Mouse (Mus musculus) fat pad, adult 2 months (tissue): ENCODE measurements at regions not wholly inside any gene's neighbourhood (a gene's known extent, or its start where the extent isn't known, plus 50 kb on each side); places are given as distances from the start of the nearest gene placed in this dataset.

Experiments used
- DNase-seq: peaks from one replicate; pipeline ENCODE4 v3.0.0-alpha.2; 2011; ENCODE audit warnings: low read depth, low spot score; ENCODE audit errors: extremely low read depth

DNA sequence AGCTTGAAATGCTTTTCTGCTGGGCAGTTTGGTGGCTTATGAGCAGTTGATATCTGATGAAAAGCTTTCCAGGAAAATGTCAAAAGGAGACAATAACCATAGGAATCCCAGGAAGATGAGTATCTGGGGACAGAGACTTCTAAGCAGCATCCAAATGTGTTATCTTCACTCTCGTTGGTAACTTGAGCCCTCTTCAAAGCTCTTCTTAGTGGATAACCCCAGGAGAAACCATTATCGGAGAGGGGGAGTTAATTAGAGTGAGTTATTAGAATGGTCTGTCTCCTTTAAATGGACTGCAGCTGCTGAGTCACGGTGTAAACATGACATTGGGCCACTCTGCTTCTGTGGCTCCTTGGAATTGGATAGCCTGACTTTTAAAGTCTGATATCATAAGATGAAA, 436.4 kb upstream of the Sox9 start:
- no peak for DNase-seq

DNA sequence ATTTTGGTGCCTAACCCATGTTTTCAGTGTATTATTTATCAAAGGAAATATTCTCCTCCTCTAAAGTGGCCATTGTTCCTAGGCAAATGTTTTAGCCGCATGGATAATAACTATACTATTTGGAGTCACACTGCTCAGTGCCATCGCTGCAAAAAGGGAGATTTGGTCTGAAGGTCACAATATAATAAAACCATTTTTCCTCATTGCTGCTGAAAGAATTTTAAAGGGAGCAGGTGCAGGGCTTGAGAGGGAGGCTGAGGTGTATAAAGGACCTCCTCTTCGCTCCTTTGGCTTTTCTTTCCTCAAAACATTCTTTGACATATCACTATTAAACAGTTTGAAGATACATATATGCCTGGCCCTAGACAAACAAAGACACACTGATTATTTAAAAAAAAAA, 435.9 kb upstream of the Sox9 start:
- DNase-seq, result no peak

DNA sequence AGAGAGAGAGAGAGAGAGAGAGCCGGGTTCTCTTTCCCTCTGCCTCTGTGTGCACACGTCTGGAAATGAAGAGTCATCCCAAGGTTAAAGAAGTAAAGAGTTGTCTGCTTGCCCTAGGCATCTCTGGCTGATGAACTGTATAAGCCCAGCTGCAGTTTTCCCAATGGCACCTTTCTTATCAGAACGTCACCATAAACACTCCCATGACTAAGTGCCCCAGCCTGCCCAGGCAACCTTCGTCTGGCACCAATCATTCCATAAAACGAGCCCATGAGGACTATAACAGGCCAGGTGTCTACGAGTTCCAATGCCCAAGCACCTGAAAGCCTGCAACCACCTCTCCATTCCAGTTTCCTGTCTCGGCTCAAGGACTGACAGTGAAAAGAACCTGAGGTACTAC, 435.5 kb upstream of the Sox9 start:
- no peak for DNase-seq

DNA sequence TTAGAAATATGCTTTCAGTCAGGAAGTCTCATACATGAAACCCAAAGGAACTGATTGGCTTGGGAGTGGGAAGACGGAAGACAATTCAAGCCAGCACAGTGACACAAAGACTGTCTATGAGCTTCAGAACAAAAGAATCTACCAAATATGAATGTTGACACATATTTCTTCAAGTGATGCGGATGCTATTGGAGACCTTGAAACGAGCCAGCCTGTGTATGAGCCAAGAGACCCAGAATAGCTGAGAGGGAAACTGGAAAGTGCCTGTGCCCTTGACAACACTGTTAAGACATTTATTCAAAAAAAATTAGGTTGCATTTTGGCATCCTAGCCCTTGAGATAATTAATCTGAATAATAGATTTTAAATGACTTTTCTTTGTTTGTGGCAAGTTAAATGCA, 426.7 kb upstream of the Sox9 start:
- no peak for DNase-seq

DNA sequence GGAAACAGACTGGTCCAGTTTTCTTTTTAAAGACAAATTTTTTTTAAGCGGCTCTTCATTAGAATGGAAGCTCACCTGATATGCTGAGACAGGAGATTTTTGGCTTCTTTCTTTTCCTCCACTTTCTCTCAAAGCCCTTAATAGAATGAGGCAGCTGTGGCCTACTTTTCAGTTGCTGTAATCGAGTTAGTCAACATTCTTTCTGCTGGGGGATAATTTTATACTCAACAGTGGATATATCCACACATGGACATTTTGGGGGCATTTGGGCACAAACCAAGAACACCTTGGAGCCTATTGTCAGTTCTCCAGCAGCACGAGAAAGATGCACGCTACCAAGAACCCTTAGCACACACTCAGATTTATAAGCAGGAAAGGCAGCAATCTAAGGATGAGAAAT, 415.3 kb upstream of the Sox9 start:
- no peak for DNase-seq

DNA sequence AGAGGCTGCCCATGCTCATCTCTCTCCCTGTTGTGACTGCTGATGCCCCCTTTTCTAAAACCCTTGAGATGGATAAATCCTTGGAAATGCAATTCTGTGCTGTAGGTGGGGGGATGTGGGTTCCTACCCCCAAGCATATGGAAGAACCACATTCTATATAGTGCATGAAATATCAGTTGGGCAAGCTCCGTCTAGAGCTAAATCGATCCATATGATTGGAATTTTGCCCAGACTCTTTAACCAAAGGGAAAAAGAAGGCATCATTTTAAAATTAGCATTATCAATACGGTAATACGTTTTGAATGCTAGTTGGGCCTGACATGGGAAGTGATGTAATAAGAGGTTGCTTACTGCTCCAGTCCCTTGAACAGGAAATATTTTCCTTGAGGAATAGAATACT, 411.1 kb upstream of the Sox9 start:
- no peak for DNase-seq

DNA sequence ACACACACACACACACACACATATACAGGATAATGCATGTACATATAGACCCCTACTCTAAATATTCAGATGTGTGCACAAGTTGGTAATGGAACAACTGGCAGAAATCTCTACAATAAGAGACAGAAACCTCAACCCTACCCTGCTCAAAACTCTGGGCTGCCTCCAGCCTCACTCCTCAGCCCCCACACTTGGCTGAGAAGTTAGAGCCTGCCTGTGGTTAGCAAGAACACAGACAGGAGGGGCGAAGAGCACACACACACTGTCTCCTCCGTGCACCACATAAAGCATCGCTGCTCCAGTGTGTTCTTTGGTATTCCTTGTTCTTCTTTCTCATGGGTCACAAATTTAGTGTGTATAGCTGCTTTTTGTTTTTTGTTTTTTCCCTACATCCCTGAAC, 382.0 kb upstream of the Sox9 start:
- DNase-seq, result no peak

DNA sequence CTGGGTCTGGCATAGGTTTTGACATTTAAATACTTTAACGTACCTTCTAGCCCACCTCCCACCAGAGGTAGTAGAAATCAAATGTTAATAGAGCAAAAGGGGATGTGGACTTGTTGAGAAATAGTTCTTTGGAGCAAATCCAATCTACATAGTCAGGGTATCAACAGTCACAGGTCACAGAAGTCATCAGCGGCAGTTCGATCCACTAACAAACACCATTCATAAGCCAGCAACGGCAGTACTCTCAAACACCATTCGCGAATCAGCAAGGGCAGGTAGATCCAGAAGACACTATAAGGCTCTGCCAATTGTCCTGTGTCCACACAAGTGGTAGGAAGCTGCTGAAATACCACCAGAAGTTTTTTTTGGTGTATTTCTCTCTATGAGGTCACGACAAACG, 374.3 kb upstream of the Sox9 start:
- DNase-seq, result no peak

DNA sequence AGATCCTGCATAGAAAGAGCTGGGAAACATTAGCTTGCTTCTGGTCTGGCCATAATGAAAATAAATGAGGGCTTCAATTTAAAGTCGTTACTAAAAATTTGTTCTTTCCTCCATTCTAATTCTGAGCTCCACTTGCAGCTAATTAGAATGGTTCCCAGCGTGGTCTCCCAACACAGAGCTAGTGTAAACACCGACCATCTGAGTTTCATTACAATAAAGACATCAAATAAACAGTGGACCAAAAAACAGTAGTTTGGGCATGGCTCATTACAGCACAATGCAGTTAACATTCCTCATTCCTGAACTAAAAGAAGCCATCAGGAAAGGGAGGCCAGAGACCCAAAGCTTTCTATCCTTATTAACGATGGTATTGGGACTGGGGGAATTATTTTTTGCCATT, 369.6 kb upstream of the Sox9 start:
- DNase-seq, result no peak

DNA sequence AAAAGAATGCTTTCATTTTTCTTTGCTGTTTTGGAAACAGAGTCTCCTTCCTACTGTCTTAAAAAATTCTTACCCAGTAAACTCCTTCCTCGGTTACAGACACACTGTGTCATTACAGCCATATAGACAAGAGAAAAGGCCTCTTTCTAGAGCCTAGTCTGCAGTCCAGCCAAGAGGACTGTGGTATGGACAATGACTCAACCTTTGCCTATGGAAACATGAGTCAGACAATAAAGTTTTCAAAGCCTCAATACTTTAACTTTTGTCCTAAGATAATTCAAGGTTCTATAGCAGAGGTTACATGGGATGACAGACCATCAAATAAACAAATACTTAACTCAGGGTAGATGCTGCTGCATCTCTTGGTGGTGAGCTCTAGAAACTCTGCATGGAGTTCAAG, 339.4 kb upstream of the Sox9 start:
- DNase-seq, result no peak

DNA sequence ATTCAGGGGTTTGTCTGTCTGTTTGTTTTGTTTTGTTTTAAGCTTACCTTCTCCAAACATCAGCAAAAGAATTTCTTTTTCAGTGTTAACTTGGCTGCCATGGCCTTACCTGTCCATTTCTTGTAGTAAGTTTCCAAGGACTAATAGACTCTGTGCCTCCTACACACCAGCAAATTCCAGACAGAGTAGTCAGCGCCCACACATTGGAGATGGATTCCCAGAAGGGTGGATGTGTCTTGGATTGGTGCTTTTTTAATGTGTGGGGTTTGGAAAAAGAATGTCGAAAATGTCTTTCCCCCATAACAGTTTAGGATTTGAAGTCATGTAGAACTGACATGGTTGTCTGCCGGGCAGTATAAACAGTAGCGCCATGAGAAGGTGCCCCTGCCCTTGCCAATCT, 338.1 kb upstream of the Sox9 start:
- DNase-seq, result no peak

DNA sequence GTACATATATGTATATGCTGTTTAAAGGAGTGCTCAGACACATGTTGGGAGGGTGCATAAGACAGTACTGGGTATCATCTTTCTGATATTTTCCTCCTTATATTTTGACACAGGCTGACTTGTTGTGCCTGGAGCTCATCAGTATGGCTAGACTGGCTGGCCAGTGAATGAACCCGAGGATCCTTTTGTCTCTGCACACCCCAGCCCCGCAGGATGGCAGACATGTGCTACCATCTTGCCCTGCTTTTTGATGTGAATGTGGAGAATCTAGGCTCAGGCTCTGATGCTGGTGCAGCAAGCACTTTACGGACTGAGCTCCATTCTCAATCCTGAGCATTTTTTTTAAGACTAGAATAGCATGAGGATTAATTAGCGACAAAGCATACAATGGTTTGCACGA, 332.4 kb upstream of the Sox9 start:
- DNase-seq, result no peak

DNA sequence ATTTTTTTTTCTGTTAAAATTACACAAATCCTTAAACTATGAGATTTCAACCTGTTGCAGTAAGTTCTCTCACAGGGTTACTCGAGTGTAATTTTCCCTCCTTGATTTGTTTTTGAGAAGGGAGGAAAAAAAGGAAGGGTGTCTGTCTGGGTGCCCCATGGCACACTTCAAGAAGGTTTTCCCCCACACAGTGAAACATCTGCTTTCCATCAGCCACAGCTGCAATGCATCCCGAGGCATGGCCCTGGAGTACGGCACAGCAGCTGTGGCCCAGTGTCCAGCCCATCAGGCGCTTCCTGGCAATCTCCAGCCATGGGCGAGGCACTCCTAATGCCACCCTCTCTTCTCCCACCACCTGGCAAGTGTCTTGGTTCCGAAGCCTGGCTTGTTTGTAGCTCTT, 331.8 kb upstream of the Sox9 start:
- no peak for DNase-seq

DNA sequence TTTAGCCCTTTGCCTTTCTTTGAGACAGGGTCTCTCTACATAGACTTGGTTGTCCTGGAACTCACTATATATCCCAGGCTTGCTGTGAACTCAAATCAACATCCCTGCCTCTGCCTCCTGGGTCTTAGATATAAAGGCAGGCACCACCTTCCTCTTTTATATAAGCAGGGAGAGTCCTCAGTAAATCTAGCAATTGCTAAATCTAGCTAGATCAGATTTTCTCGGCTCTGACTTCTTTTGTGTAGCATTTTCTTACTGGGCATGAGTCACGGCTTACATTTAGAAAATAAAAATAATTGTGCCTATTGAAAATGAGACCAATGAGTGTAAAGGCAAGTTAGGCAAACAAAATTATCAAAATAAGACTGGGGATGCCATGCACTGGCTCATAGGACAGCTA, 323.9 kb upstream of the Sox9 start:
- no peak for DNase-seq

DNA sequence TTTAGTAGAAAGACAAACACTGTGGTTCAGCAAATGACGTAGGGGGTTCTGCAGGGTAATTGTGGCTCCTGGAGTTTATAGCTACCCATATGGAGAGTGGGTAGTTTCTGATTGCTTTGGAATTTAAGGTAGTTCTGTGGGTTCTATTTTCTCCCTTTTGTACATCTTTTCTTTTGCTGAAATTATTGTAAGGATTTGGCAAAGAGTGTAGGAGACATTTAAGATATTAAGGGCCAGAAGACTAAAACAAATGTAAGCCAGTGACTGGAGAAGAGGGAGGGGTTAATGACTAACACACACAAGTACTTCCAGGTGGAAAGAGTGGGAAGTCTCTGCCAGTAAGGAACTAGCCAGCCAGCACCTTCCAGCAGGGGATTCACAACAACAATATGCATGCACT, 318.9 kb upstream of the Sox9 start:
- DNase-seq, result no peak

DNA sequence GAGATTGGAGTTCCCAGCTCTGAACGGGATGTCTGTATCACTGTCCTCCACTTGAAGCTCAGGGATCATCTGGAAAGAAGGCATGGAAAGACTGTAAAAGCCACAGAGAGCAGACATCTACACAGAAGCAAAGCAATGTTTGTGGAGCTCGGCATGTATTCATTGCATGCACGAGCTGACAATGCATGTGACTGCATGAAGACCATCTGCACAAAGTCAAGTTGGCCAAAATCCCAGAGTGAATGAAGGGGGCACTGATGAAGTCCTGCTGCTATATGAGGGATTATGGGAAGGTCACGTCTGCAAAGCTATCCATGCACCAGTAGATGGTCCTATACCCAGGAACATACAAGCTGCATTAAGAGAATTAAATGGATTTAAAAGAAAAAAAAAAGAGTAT, 317.6 kb upstream of the Sox9 start:
- no peak for DNase-seq

DNA sequence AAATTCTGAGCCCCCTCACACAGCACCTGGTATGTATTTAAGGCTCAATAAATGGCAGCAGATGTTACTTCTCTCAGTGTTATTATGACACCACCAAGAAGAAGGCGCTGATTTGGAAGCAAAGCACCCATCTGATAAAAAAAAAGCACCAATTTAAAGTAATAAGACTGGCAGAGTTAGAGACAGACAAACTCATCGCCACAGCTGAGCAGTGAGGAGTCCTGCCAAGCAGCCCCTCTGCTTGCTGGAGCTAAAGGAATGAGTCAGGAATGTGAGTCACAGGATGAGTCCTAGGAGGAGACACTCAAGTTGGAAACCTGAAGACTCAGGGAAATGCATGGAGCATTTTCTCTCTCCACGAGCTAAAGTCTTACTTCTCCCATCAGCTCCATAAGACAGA, 311.7 kb upstream of the Sox9 start:
- DNase-seq, result no peak

DNA sequence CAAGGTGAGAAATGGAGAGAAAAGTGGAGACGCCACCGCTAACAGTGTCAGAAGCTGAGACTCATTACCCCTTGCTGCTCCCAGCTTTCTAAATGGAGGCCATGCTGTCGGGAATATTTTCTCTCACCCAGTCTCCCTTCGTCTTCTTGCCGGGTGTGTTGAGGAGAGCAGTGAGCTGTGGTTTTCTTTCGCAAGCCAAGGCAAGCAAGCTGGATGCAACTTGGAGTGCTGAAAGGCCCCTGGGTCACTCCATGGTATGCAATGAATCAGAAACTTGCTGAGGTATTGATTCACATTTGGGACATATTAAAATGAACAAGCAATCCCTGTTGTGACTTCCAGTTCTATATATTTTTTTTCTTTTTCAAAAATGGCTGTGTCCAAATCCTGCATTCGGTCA, 308.8 kb upstream of the Sox9 start:
- DNase-seq, result no peak

DNA sequence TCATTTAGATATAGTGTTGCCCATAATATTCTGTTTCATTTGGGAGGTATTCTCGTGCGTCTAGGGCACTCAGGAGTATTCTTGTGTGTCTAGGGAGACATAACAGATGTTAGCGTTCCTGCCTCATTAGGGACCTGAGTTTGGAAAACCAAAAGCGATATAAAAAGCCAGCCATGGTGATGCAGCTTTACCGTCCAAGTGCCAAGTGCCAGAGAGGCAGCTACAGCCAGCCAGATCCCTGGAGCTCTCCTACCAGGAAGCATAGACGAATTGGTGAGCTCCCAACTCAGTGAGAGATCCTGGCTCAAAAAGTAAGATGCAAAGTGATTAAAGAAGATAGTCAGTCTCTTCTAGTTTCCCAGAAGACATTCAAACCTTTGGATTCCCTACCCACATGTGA, 308.3 kb upstream of the Sox9 start:
- DNase-seq, result no peak

DNA sequence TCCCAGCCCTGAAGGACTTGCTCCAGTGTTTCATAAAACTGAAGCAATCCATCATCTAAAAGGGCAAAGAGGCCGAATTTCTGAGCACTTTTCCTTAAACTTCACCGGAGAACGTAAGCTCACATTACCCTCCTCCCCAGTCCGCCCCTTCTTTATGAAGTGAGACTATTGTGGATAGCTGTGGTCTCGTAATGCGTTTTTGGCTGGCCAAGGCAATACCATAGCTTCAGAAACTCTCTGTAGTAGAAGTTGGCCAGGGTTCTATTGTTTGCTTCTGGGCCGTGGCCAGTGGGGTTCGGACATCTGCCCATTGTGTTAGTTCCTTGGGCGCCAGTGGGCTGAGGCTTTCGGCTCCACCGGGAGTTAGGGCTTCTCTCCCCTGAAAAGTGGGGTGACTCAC, 301.7 kb upstream of the Sox9 start:
- no peak for DNase-seq

DNA sequence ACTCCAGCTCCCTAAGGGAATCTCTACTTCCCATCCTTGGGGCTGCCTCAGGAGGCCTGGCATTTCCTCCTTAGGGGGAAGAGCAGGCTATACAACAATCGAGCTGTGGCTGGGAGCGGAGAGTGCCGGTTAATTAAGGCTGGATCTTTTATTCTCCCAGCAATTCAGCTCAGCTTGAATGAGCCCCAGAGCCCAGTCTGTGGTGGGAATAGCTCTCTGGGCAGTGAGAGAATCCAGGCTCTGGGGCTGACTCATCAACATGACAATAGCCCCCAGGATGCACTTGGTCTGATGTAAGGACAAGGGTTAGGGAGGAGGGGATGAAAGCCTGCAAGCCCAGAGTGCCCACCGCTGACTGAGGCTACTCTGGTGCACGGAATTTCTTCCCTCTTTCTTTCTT, 280.2 kb upstream of the Sox9 start:
- no peak for DNase-seq

DNA sequence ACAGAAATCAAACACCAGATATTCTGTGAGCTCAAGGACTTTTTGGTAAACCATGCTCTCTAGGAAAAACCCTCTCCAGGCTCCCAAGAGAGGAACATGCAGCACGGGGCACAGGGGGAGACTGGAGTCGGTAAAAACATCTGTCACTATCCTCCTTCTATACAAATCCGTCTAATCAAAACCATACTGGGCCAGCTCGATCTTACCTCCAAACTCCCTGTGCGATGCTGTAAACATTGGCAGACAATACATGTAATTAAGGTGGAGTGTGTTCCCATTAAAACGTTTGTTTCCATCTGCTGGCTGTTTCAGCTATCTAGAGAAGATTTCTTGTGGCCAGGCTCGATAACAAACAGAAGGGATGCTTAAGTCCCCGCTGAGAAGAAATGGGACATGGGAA, 262.9 kb upstream of the Sox9 start:
- no peak for DNase-seq

DNA sequence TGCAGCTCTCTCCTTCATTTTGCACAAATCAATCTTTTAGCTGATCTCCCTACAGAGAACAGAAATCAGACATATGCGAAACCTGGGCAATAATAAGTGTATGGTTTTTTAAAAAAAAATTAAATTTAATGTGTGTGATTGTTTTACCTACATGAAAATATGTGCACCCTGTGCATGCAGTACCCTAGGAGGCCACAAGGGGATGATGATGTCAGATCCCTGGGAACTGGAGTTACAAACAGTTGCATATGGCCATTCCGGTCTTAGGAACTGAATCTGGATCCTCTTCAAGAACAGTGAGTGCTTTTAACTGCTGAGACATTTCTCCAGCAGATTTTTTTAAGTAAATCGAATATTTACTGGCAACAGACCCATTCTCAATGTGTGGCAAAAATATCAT, 257.0 kb upstream of the Sox9 start:
- DNase-seq, result no peak

DNA sequence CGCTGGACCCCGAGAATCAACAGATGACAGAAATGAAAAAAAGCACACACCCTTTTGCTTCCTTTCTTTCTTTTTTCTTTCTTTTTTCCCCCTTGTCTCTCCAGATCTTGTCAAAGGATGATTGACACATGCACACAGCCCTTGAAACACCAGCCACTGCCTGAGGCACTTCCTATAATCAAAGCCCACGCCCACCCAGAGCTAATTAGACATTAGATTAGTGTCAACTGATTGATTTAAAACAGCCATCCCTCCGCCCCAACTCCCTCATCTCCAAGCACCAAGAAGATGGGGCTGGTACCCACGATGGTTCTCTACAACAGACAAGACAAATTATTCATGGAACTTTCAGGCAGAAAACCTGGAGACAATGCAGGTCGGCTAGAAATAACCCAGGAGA, 239.5 kb upstream of the Sox9 start:
- DNase-seq, result no peak
